Mouse (Mus musculus) liver, adult 2 months (tissue): ENCODE measurements around the gene Epop. TPM values are rescaled to one million over a fixed set of nuclear protein-coding genes. Genes with fewer than 3 reads are reported as not detected.
A peak's percentile ranks its signal among the peaks of the same experiment; 100 is the strongest.

Experiments used
- DNase-seq: peaks from one replicate; pipeline ENCODE4 v3.0.0-alpha.2; 2011; ENCODE audit warnings: low read depth, low spot score; ENCODE audit errors: extremely low read depth
- H3K27ac ChIP-seq: fragments of 200-500 bp; replicated peaks from 2 replicates; pipeline ENCODE4 v1.5.1; 2012; ENCODE audit warnings: low read depth, mild to moderate bottlenecking, control low read depth, inconsistent platforms, low read length; ENCODE audit not compliant: insufficient read depth
- H3K27me3 ChIP-seq: fragments of 200-500 bp; 2 replicates; pipeline ENCODE4 v1.6.1; 2012; ENCODE audit warnings: mild to moderate bottlenecking, moderate library complexity, low read length, inconsistent platforms; ENCODE audit not compliant: control insufficient read depth, insufficient read depth
- H3K36me3 ChIP-seq: fragments of 200-500 bp; 2 replicates; pipeline ENCODE4 v1.6.1; 2012; ENCODE audit warnings: low read length, inconsistent platforms; ENCODE audit not compliant: control insufficient read depth, insufficient read depth
- H3K4me1 ChIP-seq: fragments of 200-500 bp; 2 replicates; pipeline ENCODE4 v1.6.1; 2011; ENCODE audit warnings: low read length; ENCODE audit not compliant: control insufficient read depth, insufficient read depth
- H3K4me3 ChIP-seq: fragments of 200-500 bp; 2 replicates; pipeline ENCODE4 v1.5.1; 2011; ENCODE audit warnings: low read depth, mild to moderate bottlenecking, control low read depth, low read length, moderate library complexity; ENCODE audit not compliant: insufficient read depth
- H3K79me2 ChIP-seq: fragments of 200-500 bp; 2 replicates; pipeline ENCODE4 v1.6.1; 2012; ENCODE audit warnings: inconsistent platforms, mild to moderate bottlenecking, low read length, moderate library complexity; ENCODE audit not compliant: control insufficient read depth, insufficient read depth
- H3K9ac ChIP-seq: fragments of 200-500 bp; 2 replicates; pipeline ENCODE4 v1.6.1; 2012; ENCODE audit warnings: low read depth, mild to moderate bottlenecking, control low read depth, inconsistent platforms, low read length
- CTCF ChIP-seq: fragments of 200-500 bp; IDR thresholded peaks from 2 replicates; pipeline ENCODE4 v1.5.1; 2011; ENCODE audit warnings: low read depth, low read length, control low read depth
- POLR2A ChIP-seq: fragments of 200-500 bp; IDR thresholded peaks from 2 replicates; pipeline ENCODE4 v1.6.1; 2011; ENCODE audit warnings: low read length, control low read depth; ENCODE audit not compliant: insufficient read depth; ENCODE audit errors: extremely low read depth
- WGBS: fragments of 180-500 bp; shearing (Covaris S2); methylation state at CpG from one replicate; pipeline ENCODE4 v1.1.7; 2018; 5-methylcytosine and 5-hydroxymethylcytosine counted together
- polyA plus RNA-seq: library from polyadenylated mRNA; depleted of rRNA; stranded (reverse); fragments of >200 nt; gene quantifications from 2 replicates; pipeline ENCODE4 v1.2.3, GENCODE M21; 2012
- total RNA-seq: library from RNA; depleted of rRNA; stranded (reverse); fragments of >200 nt; gene quantifications from 2 replicates; pipeline ENCODE4 v1.2.3, GENCODE M21; 2014

The Epop gene
- total and polyA plus RNA-seq, 2 experiments = 0.37 to 2.5 TPM

DNA sequence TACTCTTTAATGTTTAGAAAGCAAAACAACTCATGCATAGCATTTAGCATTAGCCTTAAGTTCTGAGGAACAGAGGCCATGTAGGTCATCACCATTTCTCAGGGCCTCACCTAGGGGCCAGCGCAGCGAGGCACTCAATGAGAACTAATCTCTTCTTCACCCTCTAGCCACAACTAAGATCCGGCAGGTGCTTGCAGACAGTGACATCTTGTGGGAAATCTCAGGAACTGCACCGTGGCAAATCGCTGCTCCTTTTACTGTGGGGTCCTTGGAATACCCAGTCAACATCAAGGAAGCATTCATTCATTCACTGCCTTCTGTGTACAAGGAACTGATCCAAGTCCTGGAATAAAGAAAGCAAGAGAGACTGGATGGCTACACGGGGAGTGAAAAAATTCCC is 7.1 kb downstream of the Epop start:
- WGBS = 3% methylated on average over 6 of the region's 6 CpGs
- Histone ChIP-seq H3K9ac (no peak overlapping the region), H3K4me1 (peaks cover 3% of the 10 kb centered on the region; the same call in 1 of the 2 replicates), H3K36me3 (no peaks in the 10 kb centered on the region), H3K27ac (no peak overlapping the region), H3K4me3 (no peak overlapping the region), H3K27me3 (no peaks in the 10 kb centered on the region; the same call in 1 of the 2 replicates), H3K79me2 (no peaks in the 10 kb centered on the region)
- TF ChIP-seq POLR2A (no peak), CTCF (peak; percentile 81)
- DNase-seq = peak; percentile 53

- TF ChIP-seq CTCF (peak; percentile 79), POLR2A (no peak)
- no peak overlapping the region for H3K4me3 ChIP-seq
- no peaks in the 10 kb centered on the region for H3K27me3 ChIP-seq
- no peak overlapping the region for H3K27ac ChIP-seq
- 59% methylated on average over 5 of the region's 5 CpGs for WGBS
- no peak overlapping the region for H3K9ac ChIP-seq
- no peaks in the 10 kb centered on the region for H3K36me3 ChIP-seq
- peaks cover 3% of the 10 kb centered on the region; the same call in 1 of the 2 replicates for H3K4me1 ChIP-seq
- H3K79me2 ChIP-seq = no peaks in the 10 kb centered on the region
- peak; percentile 80 for DNase-seq
Observed at GRCm38 (mm10) chr11:97619391-97619795, 10.1 kb downstream of the Epop start.

- DNase-seq = peak; percentile 49
- H3K79me2 ChIP-seq = no peaks in the 10 kb centered on the region
- H3K4me1 ChIP-seq = peaks cover 3% of the 10 kb centered on the region; the same call in 1 of the 2 replicates
- H3K27ac ChIP-seq = no peak overlapping the region
- no peaks in the 10 kb centered on the region for H3K27me3 ChIP-seq
- no peaks in the 10 kb centered on the region for H3K36me3 ChIP-seq
- H3K4me3 ChIP-seq = no peak overlapping the region
- WGBS = 43% methylated on average over 11 of the region's 11 CpGs
- H3K9ac ChIP-seq = no peak overlapping the region
- TF ChIP-seq CTCF (no peak), POLR2A (no peak)
Observed at GRCm38 (mm10) chr11:97618368-97618767, 11.1 kb downstream of the Epop start.

- DNase-seq = no peak
- Histone ChIP-seq H3K4me3 (no peak overlapping the region), H3K27me3 (no peaks in the 10 kb centered on the region), H3K4me1 (peaks cover 3% of the 10 kb centered on the region; the same call in 1 of the 2 replicates), H3K27ac (no peak overlapping the region), H3K9ac (no peak overlapping the region), H3K79me2 (no peaks in the 10 kb centered on the region), H3K36me3 (no peaks in the 10 kb centered on the region)
- TF ChIP-seq CTCF = no peak
- no peak for TF ChIP-seq POLR2A
- WGBS = 95% methylated on average over 4 of the region's 4 CpGs
Observed at GRCm38 (mm10) chr11:97615276-97615675, 14.2 kb downstream of the Epop start.

- Histone ChIP-seq H3K27ac (no peak overlapping the region), H3K79me2 (no peaks in the 10 kb centered on the region), H3K27me3 (no peaks in the 10 kb centered on the region), H3K36me3 (no peaks in the 10 kb centered on the region), H3K9ac (no peak overlapping the region), H3K4me3 (no peak overlapping the region), H3K4me1 (peaks cover 11% of the 10 kb centered on the region)
- 47% methylated on average over 8 of the region's 8 CpGs for WGBS
- TF ChIP-seq CTCF (no peak), POLR2A (no peak)
- peak; percentile 56 for DNase-seq
Observed at GRCm38 (mm10) chr11:97611076-97611475, 18.4 kb downstream of the Epop start.

DNA sequence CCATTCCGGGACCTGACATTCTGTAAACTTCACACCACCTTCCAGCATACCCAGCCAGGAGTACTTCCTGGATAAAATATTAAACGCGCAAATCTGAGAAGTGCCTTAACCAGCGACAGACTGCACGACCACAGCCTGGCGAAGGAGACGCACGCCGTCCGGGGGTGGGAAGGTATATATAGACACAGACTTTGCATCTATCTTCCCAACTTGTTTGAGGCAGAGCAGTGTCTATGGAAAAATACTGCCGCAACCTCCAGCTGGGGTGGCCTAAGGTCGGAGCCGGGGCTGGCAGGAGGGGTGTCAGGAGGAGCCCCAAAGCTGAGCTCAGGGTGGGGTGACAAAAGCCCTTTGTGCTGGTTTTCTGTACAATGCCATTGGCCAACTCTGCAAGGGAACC is 19.8 kb downstream of the Epop start:
- no peaks in the 10 kb centered on the region for H3K27me3 ChIP-seq
- WGBS = 91% methylated on average over 13 of the region's 13 CpGs
- no peak for DNase-seq
- H3K79me2 ChIP-seq = no peaks in the 10 kb centered on the region
- no peak overlapping the region for H3K27ac ChIP-seq
- H3K4me1 ChIP-seq = peaks cover 11% of the 10 kb centered on the region
- H3K4me3 ChIP-seq = no peak overlapping the region
- TF ChIP-seq POLR2A (no peak), CTCF (no peak)
- H3K36me3 ChIP-seq = no peaks in the 10 kb centered on the region
- no peak overlapping the region for H3K9ac ChIP-seq
